ENCODE assay signal across 14 mouse cellular contexts in genomic region chr2:6459282-6460047, GRCm38 (mm10).
DNase-seq lines count a peak whose midpoint lies in the region; ATAC-seq lines count a peak whose summit lies in the region.
"Had no signal": no experiment of that assay in that cellular context is flagged by ENCODE, and none has a peak within 500 bp of the region (broad histone marks: within the 10 kb centered on the region; RNA-seq: fewer than 3 reads in every experiment).

No protein-coding gene starts in this region.

- H3K36me3 ChIP-seq in liver, embryonic 11.5 days (ENCODE audit: control insufficient read depth, insufficient read depth, low read length) = no peaks in the 10 kb centered on the region
- no peaks in the 10 kb centered on the region for H3K36me3 ChIP-seq in liver, embryonic 12.5 days
- no peaks in the 10 kb centered on the region for H3K36me3 ChIP-seq in neural tube, embryonic 15.5 days
- no peaks in the 10 kb centered on the region for H3K36me3 ChIP-seq in midbrain, embryonic 15.5 days (replicated peaks)
- H3K36me3 ChIP-seq: embryonic facial prominence, embryonic 12.5 days; liver, embryonic 15.5 days; stomach, embryonic 15.5 days had no signal

- no peak overlapping the region for H3K27ac ChIP-seq in liver, embryonic 11.5 days (ENCODE audit: low read depth, low read length)
- no peak overlapping the region for H3K27ac ChIP-seq in liver, embryonic 12.5 days
- H3K27ac ChIP-seq in neural tube, embryonic 15.5 days (replicated peaks) = peak overlapping the region; percentile 48
- H3K27ac ChIP-seq in midbrain, embryonic 15.5 days = no peak overlapping the region
- H3K27ac ChIP-seq: embryonic facial prominence, embryonic 12.5 days; liver, embryonic 15.5 days; stomach, embryonic 15.5 days had no signal

- no peaks in the 10 kb centered on the region for H3K9me3 ChIP-seq in liver, embryonic 11.5 days (ENCODE audit: control insufficient read depth, low read length)
- no peaks in the 10 kb centered on the region for H3K9me3 ChIP-seq in liver, embryonic 12.5 days (replicated peaks)
- no peaks in the 10 kb centered on the region for H3K9me3 ChIP-seq in neural tube, embryonic 15.5 days (replicated peaks)
- no peaks in the 10 kb centered on the region for H3K9me3 ChIP-seq in midbrain, embryonic 15.5 days
- H3K9me3 ChIP-seq: embryonic facial prominence, embryonic 12.5 days; liver, embryonic 15.5 days; stomach, embryonic 15.5 days had no signal

- 0 out of 2 replicates have a peak, but pooled peaks have one; percentile 2 for ATAC-seq in liver, embryonic 11.5 days (replicated peaks; ENCODE audit: low FRiP score)
- ATAC-seq in liver, embryonic 12.5 days = no peak
- ATAC-seq in hematopoietic stem cell, adult 5-6 weeks (replicated peaks in 1 of 2; ENCODE audit: insufficient read depth in 1 of 2, low FRiP score in 2 of 2, low TSS enrichment in 1 of 2, low read depth in 1 of 2, poor library complexity in 2 of 2, severe bottlenecking in 2 of 2) = peak; percentile 12 to 32; a peak in 2 of 4 replicates
- ATAC-seq in neural tube, embryonic 15.5 days (ENCODE audit: low FRiP score) = peak; percentile 63
- no peak for ATAC-seq in midbrain, embryonic 15.5 days (replicated peaks)
- ATAC-seq: intestine, postnatal 0 days had no signal

- no peak overlapping the region for H3K9ac ChIP-seq in liver, embryonic 11.5 days (ENCODE audit: low read depth, low read length)
- no peak overlapping the region for H3K9ac ChIP-seq in liver, embryonic 12.5 days
- no peak overlapping the region for H3K9ac ChIP-seq in neural tube, embryonic 15.5 days (replicated peaks)
- no peak overlapping the region for H3K9ac ChIP-seq in midbrain, embryonic 15.5 days
- H3K9ac ChIP-seq: embryonic facial prominence, embryonic 12.5 days; liver, embryonic 15.5 days; stomach, embryonic 15.5 days had no signal

- H3K27me3 ChIP-seq in liver, embryonic 11.5 days (replicated peaks; ENCODE audit: control insufficient read depth, insufficient read depth, low read length) = no peaks in the 10 kb centered on the region
- no peaks in the 10 kb centered on the region for H3K27me3 ChIP-seq in liver, embryonic 12.5 days (replicated peaks)
- no peaks in the 10 kb centered on the region for H3K27me3 ChIP-seq in neural tube, embryonic 15.5 days (replicated peaks)
- no peaks in the 10 kb centered on the region for H3K27me3 ChIP-seq in midbrain, embryonic 15.5 days (replicated peaks)
- H3K27me3 ChIP-seq: embryonic facial prominence, embryonic 12.5 days; liver, embryonic 15.5 days; stomach, embryonic 15.5 days had no signal

- no peaks in the 10 kb centered on the region for H3K4me1 ChIP-seq in liver, embryonic 11.5 days (replicated peaks; ENCODE audit: control insufficient read depth, insufficient read depth, low read length)
- H3K4me1 ChIP-seq in liver, embryonic 12.5 days = 0 out of 2 replicates have a peak, but pooled peaks cover 8% of the 10 kb centered on the region
- H3K4me1 ChIP-seq in neural tube, embryonic 15.5 days = peaks cover 19% of the 10 kb centered on the region
- peaks cover 2% of the 10 kb centered on the region; the same call in 1 of the 2 replicates for H3K4me1 ChIP-seq in midbrain, embryonic 15.5 days
- H3K4me1 ChIP-seq: liver, embryonic 15.5 days; stomach, embryonic 15.5 days had no signal

- no peak for DNase-seq in liver, embryonic 11.5 days (ENCODE audit: low spot score)
- peak; percentile 85 for DNase-seq in ES-CJ7 (ENCODE audit: low read depth, low spot score)
- DNase-seq in embryo, embryonic 10.5 days (ENCODE audit: low spot score) = no peak
- DNase-seq: adrenal gland, postnatal 14 days; cerebellum, adult 2 months; midbrain, embryonic 14.5 days had no signal

- H3K4me2 ChIP-seq in liver, embryonic 11.5 days = no peak overlapping the region
- no peak overlapping the region for H3K4me2 ChIP-seq in liver, embryonic 12.5 days
- no peak overlapping the region for H3K4me2 ChIP-seq in neural tube, embryonic 15.5 days
- H3K4me2 ChIP-seq in midbrain, embryonic 15.5 days = no peak overlapping the region
- H3K4me2 ChIP-seq: embryonic facial prominence, embryonic 12.5 days; liver, embryonic 15.5 days; stomach, embryonic 15.5 days had no signal

- 71% methylated on average over 13 of the region's 13 CpGs for WGBS in liver, embryonic 11.5 days
- 64% methylated on average over 13 of the region's 13 CpGs for WGBS in liver, embryonic 12.5 days (ENCODE audit: insufficient replicate concordance)
- 27% methylated on average over 13 of the region's 13 CpGs for WGBS in neural tube, embryonic 15.5 days
- WGBS in midbrain, embryonic 15.5 days = 58% methylated on average over 13 of the region's 13 CpGs

- no peak overlapping the region for H3K4me3 ChIP-seq in liver, embryonic 11.5 days (ENCODE audit: low read depth, low read length)
- no peak overlapping the region for H3K4me3 ChIP-seq in liver, embryonic 12.5 days
- no peak overlapping the region for H3K4me3 ChIP-seq in neural tube, embryonic 15.5 days (replicated peaks)
- H3K4me3 ChIP-seq in midbrain, embryonic 15.5 days = no peak overlapping the region
- H3K4me3 ChIP-seq: embryonic facial prominence, embryonic 12.5 days; liver, embryonic 15.5 days; stomach, embryonic 15.5 days had no signal

Comparison
In these comparisons a context has a peak if more than half of its experiments do, and no peak if none do; other contexts are left out.
1. ATAC-seq: peak in liver, embryonic 11.5 days (single experiment), hematopoietic stem cell, adult 5-6 weeks (2 of 2) and neural tube, embryonic 15.5 days (single experiment); none in liver, embryonic 12.5 days (single experiment) and midbrain, embryonic 15.5 days (single experiment).